Mouse (Mus musculus) liver, embryonic 14.5 days (tissue): ENCODE data around the gene Nme6. TPM values are rescaled to one million over a fixed set of nuclear protein-coding genes. Genes with fewer than 3 reads are reported as not detected.

Source experiments
- ATAC-seq: fragments of 200-750 bp; cut with Nextera tagmentation; 2 replicates; pipeline ENCODE4 v1.8.0; 2017; ENCODE audit warnings: moderate number of reproducible peaks, mild to moderate bottlenecking, moderate library complexity; ENCODE audit not compliant: insufficient read depth
- DNase-seq, 3 experiments: peaks; one replicate each; pipeline ENCODE4 v3.0.0-alpha.2; 2012 to 2013; ENCODE audit warnings: low read depth in 3 of 3, low spot score in 3 of 3
- H3K27ac ChIP-seq: fragments of 300-500 bp; sonication (generic); 2 replicates; pipeline ENCODE4 v1.5.1; 2014; ENCODE audit warnings: moderate library complexity, mild to moderate bottlenecking, control low read depth, inconsistent platforms
- H3K27me3 ChIP-seq: fragments of 300-500 bp; sonication (generic); 2 replicates; pipeline ENCODE4 v1.6.1; 2014; ENCODE audit warnings: mild to moderate bottlenecking, low read length, moderate library complexity; ENCODE audit not compliant: control insufficient read depth, insufficient read depth
- H3K36me3 ChIP-seq: fragments of 300-500 bp; sonication (generic); replicated peaks from 2 replicates; pipeline ENCODE4 v1.6.1; 2014; ENCODE audit warnings: low read depth; ENCODE audit not compliant: control insufficient read depth, insufficient read depth
- H3K4me1 ChIP-seq, 2 experiments: fragments of 200-500 bp in 1 of 2; fragments of 300-500 bp in 1 of 2; sonication (generic) in 1 of 2; replicated peaks; 2 replicates each; pipeline ENCODE4 v1.6.1; 2012 to 2014; ENCODE audit warnings: antibody characterized with exemption in 1 of 2, inconsistent platforms in 1 of 2, low read length in 1 of 2; ENCODE audit not compliant: control insufficient read depth in 2 of 2, insufficient read depth in 2 of 2
- H3K4me2 ChIP-seq: fragments of 300-500 bp; sonication (generic); 2 replicates; pipeline ENCODE4 v1.6.1; 2014; ENCODE audit warnings: low read depth, mild to moderate bottlenecking, control low read depth, moderate library complexity
- H3K4me3 ChIP-seq, 2 experiments: fragments of 200-500 bp in 1 of 2; fragments of 300-500 bp in 1 of 2; sonication (generic) in 1 of 2; 2 replicates each; pipeline ENCODE4 v1.5.1; 2012 to 2014; ENCODE audit warnings: low read depth in 2 of 2, low read length in 2 of 2, mild to moderate bottlenecking in 2 of 2, control low read depth in 1 of 2, inconsistent platforms in 1 of 2, moderate library complexity in 1 of 2; ENCODE audit not compliant: insufficient read depth in 1 of 2
- H3K9ac ChIP-seq: fragments of 300-500 bp; sonication (generic); replicated peaks from 2 replicates; pipeline ENCODE4 v1.6.1; 2014; ENCODE audit warnings: mild to moderate bottlenecking, control low read depth, moderate library complexity
- H3K9me3 ChIP-seq: fragments of 300-500 bp; sonication (generic); 2 replicates; pipeline ENCODE4 v1.6.1; 2016; ENCODE audit warnings: low read length, mixed read lengths; ENCODE audit not compliant: control insufficient read depth
- CTCF ChIP-seq: IDR thresholded peaks from 2 replicates; pipeline ENCODE4 v1.5.1; 2016; ENCODE audit warnings: antibody characterized with exemption, low read depth, control low read depth
- EP300 ChIP-seq: IDR thresholded peaks from 2 replicates; pipeline ENCODE4 v1.6.1; 2016; ENCODE audit warnings: antibody characterized with exemption, low read depth
- WGBS: fragments of 180-500 bp; shearing (Covaris S2); extraction: QIAGEN DNeasy Blood & Tissue Kit; methylation state at CpG from one replicate; pipeline ENCODE4 v1.1.7; 2014; ENCODE audit not compliant: insufficient replicate concordance; 5-methylcytosine and 5-hydroxymethylcytosine counted together
- microRNA-seq: library from miRNA; unstranded; fragments of <30 nt; microRNA quantifications from one replicate; pipeline ENCODE4, GENCODE M21; 2016
- polyA plus RNA-seq, 2 experiments: library from polyadenylated mRNA; depleted of rRNA in 1 of 2; stranded (reverse) in 1 of 2; unstranded in 1 of 2; fragments of >200 nt; fragmentation: Nextera tagmentation in 1 of 2; extraction: Ambion mirVana in 1 of 2; gene quantifications; 2 replicates each; pipeline versions ENCODE4 v1.2.1 to v1.2.3; 2012 to 2014

Nme6 gene
- polyA plus RNA-seq, 2 experiments, result 34.0 to 54.6 TPM

DNA sequence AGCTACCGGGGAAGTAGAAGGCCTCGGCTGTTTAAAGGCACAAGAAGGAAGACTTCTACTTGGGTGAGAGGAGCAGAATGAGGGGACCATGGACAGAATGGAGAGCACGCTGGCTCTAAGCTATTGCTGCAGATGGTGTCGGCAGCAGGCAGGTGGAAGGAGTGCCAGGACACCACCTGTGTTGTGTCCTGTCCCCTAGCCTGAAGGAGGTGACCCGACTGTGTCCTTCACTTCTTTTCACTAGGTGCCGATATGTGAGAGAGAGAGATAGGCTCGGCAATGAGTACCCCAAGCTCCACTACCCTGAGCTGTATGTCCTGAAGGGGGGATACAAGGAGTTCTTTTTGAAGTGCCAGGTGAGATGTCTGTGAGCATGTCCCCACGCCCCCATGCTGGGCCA is 59.0 kb downstream of the Nme6 start:
- Histone ChIP-seq H3K4me1 (peaks cover 0 to under 1% of the 10 kb centered on the region in 2 experiments; a peak in 1 of 4 replicates), H3K27me3 (no peaks in the 10 kb centered on the region), H3K27ac (no peak overlapping the region), H3K4me2 (no peak overlapping the region), H3K36me3 (peaks cover 77% of the 10 kb centered on the region), H3K4me3 (no peak overlapping the region), H3K9me3 (no peaks in the 10 kb centered on the region), H3K9ac (no peak overlapping the region)
- TF ChIP-seq CTCF, result no peak
- no peak for TF ChIP-seq EP300
- ATAC-seq (no peak), DNase-seq (no peak)
- 83% methylated on average over 8 of the region's 8 CpGs for WGBS

Small RNA genes within 50 kb of the gene (microRNA-seq; reads per million reads assigned to microRNA genes)
- gene Mir7089, result 3.0 reads per million

Other genes starting within 250 kb of the Nme6 start
- not detected in 2 replicates for gene Fbxw24, start 206.7 kb upstream of the Nme6 start, polyA plus RNA-seq (2012; rRNA removed)
- gene Fbxw24, start 206.7 kb upstream of the Nme6 start, polyA plus RNA-seq (2014; fragmentation: Nextera tagmentation; extraction: Ambion mirVana), result not detected in 2 replicates
- gene Fbxw25, start 168.1 kb upstream of the Nme6 start, polyA plus RNA-seq (2012; rRNA removed), result not detected in 2 replicates
- gene Fbxw25, start 168.1 kb upstream of the Nme6 start, polyA plus RNA-seq (2014; fragmentation: Nextera tagmentation; extraction: Ambion mirVana), result not detected in 2 replicates
- gene Fbxw18, start 130.0 kb upstream of the Nme6 start, polyA plus RNA-seq (2012; rRNA removed), result not detected in 2 replicates
- gene Fbxw18, start 130.0 kb upstream of the Nme6 start, polyA plus RNA-seq (2014; fragmentation: Nextera tagmentation; extraction: Ambion mirVana), result not detected in 2 replicates
- gene Fbxw26, start 86.7 kb upstream of the Nme6 start, polyA plus RNA-seq (2012; rRNA removed), result 0.01 TPM in 1 of 2 replicates, not detected in the other
- gene Fbxw26, start 86.7 kb upstream of the Nme6 start, polyA plus RNA-seq (2014; fragmentation: Nextera tagmentation; extraction: Ambion mirVana), result not detected in 2 replicates
- gene Fbxw27, start 42.1 kb upstream of the Nme6 start, polyA plus RNA-seq (2012; rRNA removed), result not detected in 2 replicates
- not detected in 2 replicates for gene Fbxw27, start 42.1 kb upstream of the Nme6 start, polyA plus RNA-seq (2014; fragmentation: Nextera tagmentation; extraction: Ambion mirVana)
- not detected in 2 replicates for gene Spink8, start 20.5 kb upstream of the Nme6 start, polyA plus RNA-seq (2012; rRNA removed)
- gene Spink8, start 20.5 kb upstream of the Nme6 start, polyA plus RNA-seq (2014; fragmentation: Nextera tagmentation; extraction: Ambion mirVana), result not detected in 2 replicates
- 54.1 and 56.1 TPM in 2 replicates for gene Camp, start 16.9 kb downstream of the Nme6 start, polyA plus RNA-seq (2012; rRNA removed)
- gene Camp, start 16.9 kb downstream of the Nme6 start, polyA plus RNA-seq (2014; fragmentation: Nextera tagmentation; extraction: Ambion mirVana), result 78.5 and 101 TPM in 2 replicates
- gene Cdc25a, start 42.8 kb downstream of the Nme6 start, polyA plus RNA-seq (2012; rRNA removed), result 7.6 and 10.8 TPM in 2 replicates
- 11.9 and 14.9 TPM in 2 replicates for gene Cdc25a, start 42.8 kb downstream of the Nme6 start, polyA plus RNA-seq (2014; fragmentation: Nextera tagmentation; extraction: Ambion mirVana)
- 13.5 and 16.0 TPM in 2 replicates for gene Map4, start 98.7 kb downstream of the Nme6 start, polyA plus RNA-seq (2012; rRNA removed)
- 6.6 and 7.7 TPM in 2 replicates for gene Map4, start 98.7 kb downstream of the Nme6 start, polyA plus RNA-seq (2014; fragmentation: Nextera tagmentation; extraction: Ambion mirVana)